Mouse (Mus musculus) thymus, postnatal 0 days (tissue): ENCODE measurements around the gene Rpl6. TPM values are rescaled to one million over a fixed set of nuclear protein-coding genes. Genes with fewer than 3 reads are reported as not detected.
"Not testable (repeated sequence)": the region's sequence is repeated elsewhere in the genome, so short reads cannot be mapped to it uniquely, and the experiment has no call there.

Experiments
- DNase-seq: peaks from one replicate; pipeline ENCODE4 v3.0.0-alpha.2; 2015; ENCODE audit warnings: low spot score
- polyA plus RNA-seq: library from polyadenylated mRNA; unstranded; fragments of >200 nt; fragmentation: Nextera tagmentation; extraction: Ambion mirVana; gene quantifications from 2 replicates; pipeline ENCODE4 v1.2.1, GENCODE M21; 2015

The Rpl6 gene
- polyA plus RNA-seq, 1 experiment from 2014 or later, result 745 TPM

- DNase-seq, result no peak
These were observed 7.5 kb upstream of the Rpl6 start for GRCm38 (mm10) chr5:121196764-121197163.

GRCm38 (mm10) chr5:121197337-121197736 is 6.9 kb upstream of the Rpl6 start:
- DNase-seq, result no peak

DNA sequence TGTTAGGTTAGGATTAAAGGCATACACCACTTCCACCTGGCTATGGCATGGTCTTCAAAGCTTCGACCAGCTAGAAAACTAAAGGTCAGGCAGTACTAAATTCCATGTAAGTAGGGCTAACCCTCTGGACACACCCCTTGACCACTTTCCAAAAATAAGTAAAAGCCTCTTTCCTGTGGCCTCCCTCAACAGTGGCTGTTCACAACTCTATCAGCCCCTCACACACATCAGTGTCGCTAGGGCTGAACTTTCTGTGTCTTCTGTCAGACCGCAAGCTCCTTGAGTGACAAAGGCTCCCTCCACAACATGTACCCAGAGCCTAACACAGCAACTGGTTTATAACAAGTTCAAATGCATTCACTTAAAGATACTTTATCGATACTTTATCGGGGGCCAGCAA is 5.9 kb upstream of the Rpl6 start:
- no peak for DNase-seq

- DNase-seq, result peak; percentile 80
These were observed 2.5 kb upstream of the Rpl6 start for GRCm38 (mm10) chr5:121201739-121202138.

DNA sequence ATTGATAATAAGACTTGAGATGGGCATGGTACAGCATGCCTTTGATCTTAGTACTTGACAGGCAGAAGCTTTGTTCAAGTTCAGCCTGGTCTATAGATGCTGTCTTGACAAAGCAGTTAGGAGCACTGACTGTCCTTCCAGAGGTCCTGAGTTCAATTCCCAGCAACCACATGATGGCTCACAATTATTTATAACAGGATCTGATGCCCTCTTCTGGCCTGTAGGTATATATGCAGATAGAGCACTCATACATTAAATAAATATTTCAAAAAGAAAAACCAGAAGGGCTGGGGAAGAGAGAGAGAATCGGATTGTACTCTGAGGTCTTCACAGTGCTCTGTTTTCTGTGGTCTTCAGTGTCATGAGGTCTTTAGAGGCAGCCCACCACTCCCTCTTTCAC is 1.8 kb upstream of the Rpl6 start:
- no peak for DNase-seq

DNA sequence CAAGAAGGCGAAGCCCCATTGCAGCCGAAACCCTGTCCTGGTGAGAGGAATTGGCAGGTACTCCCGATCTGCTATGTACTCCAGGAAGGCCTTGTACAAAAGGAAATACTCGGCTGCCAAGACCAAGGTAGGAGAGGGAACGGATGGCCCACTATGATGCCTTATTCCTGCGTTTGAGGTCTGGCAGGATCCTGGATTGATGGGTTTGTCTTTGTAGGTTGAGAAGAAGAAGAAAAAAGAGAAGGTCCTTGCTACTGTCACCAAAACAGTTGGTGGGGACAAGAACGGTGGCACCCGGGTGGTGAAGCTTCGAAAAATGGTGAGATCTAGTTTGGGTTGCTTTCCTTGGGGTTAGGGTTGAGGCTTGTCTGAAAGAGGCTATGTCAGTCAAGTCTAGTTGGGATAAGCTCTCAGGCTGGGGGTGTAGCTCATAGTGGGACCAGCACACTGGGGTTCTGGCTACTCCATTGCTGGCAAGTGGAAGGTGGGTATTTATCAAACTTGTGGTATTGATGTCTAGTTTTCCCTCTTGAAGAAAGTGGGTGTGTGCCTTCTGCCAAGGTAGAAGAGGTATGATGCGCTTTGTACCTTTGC is 1.4 kb downstream of the Rpl6 start:
- not testable (repeated sequence) for DNase-seq

- no peak for DNase-seq
These were observed 2.3 kb downstream of the Rpl6 start for GRCm38 (mm10) chr5:121206540-121206939.

DNA sequence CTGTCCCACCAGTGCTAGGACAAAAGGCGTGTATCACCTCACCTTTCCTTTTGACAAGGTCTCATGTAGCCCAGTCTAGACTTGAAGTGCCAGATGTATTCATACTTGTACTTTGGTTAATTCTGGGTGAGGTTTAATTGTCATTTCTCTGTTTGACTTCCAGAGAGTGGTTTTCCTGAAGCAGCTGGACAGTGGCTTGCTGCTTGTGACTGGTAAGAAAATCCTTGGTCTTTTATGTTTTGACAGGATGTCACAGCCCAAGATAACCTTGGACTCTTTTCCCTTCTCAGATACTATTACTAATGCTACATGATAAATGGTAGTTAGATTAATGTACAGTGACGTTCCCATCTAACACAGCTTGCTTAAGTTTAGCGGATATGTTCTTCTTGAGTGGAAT is 2.7 kb downstream of the Rpl6 start:
- no peak for DNase-seq

- no peak for DNase-seq
These were observed 5.7 kb downstream of the Rpl6 start for GRCm38 (mm10) chr5:121209755-121210600.

- no peak for DNase-seq
These were observed 6.3 kb downstream of the Rpl6 start for GRCm38 (mm10) chr5:121210601-121210924.

- no peak for DNase-seq
These were observed 7.8 kb downstream of the Rpl6 start for GRCm38 (mm10) chr5:121212108-121212507.

- DNase-seq, result no peak
These were observed 10.4 kb downstream of the Rpl6 start for GRCm38 (mm10) chr5:121214707-121215106.

DNA sequence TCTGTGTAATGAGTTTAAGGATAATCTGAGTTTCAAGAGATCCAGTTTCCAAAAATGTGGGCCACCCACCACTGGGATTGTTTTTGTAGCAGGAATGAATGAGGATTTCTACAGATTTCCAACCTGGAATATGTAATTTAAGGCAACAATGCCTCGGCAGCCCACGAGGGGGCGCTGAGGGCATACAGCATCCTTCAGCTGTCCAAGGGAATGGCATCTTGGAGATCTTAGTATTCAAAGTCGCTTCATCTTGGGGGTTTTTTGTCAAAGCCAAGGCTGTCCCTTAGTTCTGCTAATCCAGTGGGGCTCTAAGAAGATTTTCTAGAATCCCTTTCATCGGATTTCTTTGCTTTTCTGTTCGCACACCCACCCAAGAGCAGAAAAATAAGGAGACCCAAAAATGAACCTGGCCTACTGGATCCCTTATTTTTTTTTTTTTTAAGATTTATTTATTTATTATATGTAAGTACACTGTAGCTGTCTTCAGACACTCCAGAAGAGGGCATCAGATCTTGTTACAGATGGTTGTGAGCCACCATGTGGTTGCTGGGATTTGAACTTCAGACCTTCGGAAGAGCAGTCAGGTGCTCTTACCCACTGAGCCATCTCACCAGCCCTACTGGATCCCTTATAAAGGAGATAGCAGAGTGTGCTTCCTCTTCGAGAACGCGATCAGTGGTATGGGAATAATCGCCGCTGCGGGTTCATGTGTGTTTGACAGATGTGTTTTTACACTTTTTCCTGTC is 11.3 kb downstream of the Rpl6 start:
- DNase-seq, result peak; percentile 64

DNA sequence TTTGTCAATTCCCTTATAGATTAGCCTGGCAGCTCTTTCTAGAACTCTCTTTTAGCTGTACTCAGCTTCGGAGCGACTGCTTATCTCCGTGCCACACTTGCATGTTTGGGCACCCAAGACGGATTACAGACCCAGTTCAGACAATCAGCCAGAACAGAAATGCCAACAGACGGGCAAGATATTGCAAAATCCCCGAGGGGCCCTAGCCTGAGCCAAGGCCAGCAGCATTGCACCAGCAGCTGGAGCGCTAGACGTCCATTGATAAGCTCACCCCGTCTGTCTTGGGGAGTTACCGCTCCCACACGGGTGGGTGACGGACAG is 11.8 kb downstream of the Rpl6 start:
- no peak for DNase-seq

DNA sequence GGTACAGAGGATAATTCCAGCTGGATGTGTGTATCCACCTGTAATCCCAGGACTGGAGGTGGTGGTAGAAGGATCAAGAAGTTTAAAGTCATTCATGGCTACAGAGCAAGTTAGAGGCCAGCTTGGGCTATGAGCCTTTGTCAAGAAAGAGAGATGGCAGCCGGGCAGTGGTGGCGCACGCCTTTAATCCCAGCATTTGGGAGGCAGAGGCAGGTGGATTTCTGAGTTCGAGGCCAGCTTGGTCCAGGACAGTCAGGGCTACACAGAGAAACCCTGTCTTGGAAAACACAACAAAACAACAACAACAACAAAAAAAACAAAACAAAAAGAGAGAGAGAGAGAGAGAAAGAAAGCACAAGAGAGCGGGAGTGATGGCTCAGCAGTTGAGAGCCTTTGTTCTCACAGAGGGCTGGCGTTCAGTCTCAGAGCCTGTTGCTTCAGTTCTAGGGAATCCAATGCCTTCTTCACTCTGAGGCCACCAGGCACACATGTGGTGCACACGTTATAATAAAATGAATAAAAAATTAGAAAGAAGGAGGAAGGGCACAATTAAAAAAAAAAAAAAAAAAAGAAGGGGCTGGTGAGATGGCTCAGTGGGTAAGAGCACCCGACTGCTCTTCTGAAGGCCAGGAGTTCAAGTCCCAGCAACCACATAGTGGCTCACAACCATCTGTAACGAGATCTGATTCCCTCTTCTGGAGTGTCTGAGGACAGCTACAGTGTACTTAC is 12.5 kb downstream of the Rpl6 start:
- not testable (repeated sequence) for DNase-seq

DNA sequence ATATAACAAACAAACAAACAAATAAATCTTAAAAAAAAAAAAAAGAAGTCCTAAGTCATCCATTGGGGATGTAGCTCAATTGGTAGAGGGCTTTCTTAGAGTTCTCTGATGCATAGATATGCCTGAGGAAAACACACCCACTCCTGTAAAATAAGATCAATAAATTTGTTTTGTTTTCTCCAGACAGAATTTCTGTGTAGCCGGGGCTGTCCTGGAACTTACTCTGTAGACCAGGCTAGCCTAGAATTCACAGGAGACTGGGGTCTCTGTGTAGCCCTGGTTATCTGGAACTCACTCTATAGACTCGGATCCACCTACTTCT is 13.0 kb downstream of the Rpl6 start:
- DNase-seq, result no peak

- DNase-seq, result no peak
These were observed 14.9 kb downstream of the Rpl6 start for GRCm38 (mm10) chr5:121219190-121219589.

- DNase-seq, result peak; percentile 96
These were observed 15.9 kb downstream of the Rpl6 start, which contains the start of gene Hectd4 for GRCm38 (mm10) chr5:121219980-121220731. Gene Hectd4, plus strand, starts transcription at chr5:121220219.

- DNase-seq, result peak; percentile 70
These were observed 16.5 kb downstream of the Rpl6 start for GRCm38 (mm10) chr5:121220732-121221301.

DNA sequence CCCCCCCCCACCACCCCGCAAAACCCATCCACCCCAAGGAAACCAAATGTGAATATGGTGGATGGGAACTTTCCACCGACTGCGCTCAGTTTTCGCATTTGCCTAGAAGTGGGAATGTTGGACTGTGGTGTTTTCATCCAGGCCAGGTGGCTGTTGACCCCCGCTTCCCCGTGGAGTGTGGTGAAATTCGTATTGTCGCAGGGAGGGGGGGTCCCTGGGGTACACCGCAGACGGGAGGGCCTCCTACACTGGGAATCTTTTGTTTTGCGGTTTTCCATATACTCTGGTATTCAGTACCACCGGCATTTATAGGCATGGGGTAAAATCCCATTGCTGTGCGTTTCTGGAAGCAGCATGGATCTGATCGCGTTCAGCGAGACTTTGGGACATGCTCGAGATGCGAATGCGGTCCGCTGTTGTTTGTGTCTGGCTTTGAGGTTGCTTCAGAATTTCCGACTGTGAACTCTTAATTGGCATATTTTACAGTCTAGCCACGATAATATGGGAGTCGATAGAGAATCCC is 17.1 kb downstream of the Rpl6 start:
- DNase-seq, result no peak

DNA sequence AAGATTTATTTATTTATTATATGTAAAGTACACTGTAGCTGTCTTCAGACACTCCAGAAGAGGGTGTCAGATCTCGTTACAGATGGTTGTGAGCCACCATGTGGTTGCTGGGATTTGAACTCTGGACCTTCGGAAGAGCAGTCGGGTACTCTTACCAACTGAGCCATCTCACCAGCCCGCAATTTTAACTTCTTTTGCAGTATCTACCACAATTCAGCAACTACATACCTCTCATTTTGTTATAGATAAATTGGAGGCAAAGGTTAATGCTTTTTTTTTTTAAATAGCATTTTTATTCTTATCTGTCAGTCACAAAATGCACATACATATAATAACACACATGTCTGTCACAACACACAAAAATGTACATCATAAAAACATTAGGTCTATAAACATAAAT is 19.7 kb downstream of the Rpl6 start:
- DNase-seq, result not testable (repeated sequence)
